26 mouse cellular contexts compared by ENCODE assay signal in the genomic region with DNA sequence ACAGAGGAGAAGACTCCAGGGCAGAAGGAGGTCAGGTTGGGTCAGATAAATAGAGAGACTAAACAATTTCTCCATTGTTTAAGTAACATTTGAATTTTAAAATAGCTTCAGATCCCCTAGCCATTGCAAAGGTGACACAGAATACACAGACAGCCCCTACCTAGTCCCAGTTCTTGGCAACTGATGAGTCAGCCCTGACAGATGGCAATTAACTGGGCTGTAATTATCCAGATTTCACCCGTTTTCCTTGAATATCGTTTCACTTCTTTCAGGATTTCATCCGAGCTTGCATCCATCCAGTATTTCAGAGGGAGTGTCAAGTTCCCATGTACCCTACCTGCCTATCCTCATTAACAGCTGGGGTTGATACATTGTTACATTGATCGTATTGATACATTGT. TPM values are rescaled to one million over a fixed set of nuclear protein-coding genes. Genes with fewer than 3 reads are reported as not detected.
DNase-seq lines count a peak whose midpoint lies in the region; ATAC-seq and TF ChIP-seq lines count a peak whose summit lies in the region.
"Had no signal": no experiment of that assay in that cellular context is flagged by ENCODE, and none has a peak within 500 bp of the region (broad histone marks: within the 10 kb centered on the region; RNA-seq: fewer than 3 reads in every experiment).

No protein-coding gene starts in this region.

- no peak overlapping the region for H3K4me2 ChIP-seq in forebrain, embryonic 14.5 days (ENCODE audit: low read length)
- no peak overlapping the region for H3K4me2 ChIP-seq in forebrain, embryonic 16.5 days (ENCODE audit: low read length)
- H3K4me2 ChIP-seq in hindbrain, postnatal 0 days (ENCODE audit: low read depth, low read length) = no peak overlapping the region
- H3K4me2 ChIP-seq: heart, embryonic 11.5 days; heart, embryonic 15.5 days; hindbrain, embryonic 14.5 days; kidney, embryonic 15.5 days had no signal

- H3K36me3 ChIP-seq in forebrain, embryonic 14.5 days (ENCODE audit: control insufficient read depth, insufficient read depth, low read length) = no peaks in the 10 kb centered on the region
- H3K36me3 ChIP-seq in forebrain, embryonic 16.5 days (ENCODE audit: control insufficient read depth, insufficient read depth) = no peaks in the 10 kb centered on the region
- no peaks in the 10 kb centered on the region for H3K36me3 ChIP-seq in hindbrain, postnatal 0 days (ENCODE audit: insufficient read depth, low read length)
- H3K36me3 ChIP-seq in hindbrain, embryonic 10.5 days = no peaks in the 10 kb centered on the region
- H3K36me3 ChIP-seq: heart, embryonic 15.5 days; kidney, embryonic 15.5 days had no signal

- 46% methylated on average over 4 of the region's 4 CpGs for WGBS in forebrain, embryonic 14.5 days
- WGBS in forebrain, embryonic 16.5 days = 44% methylated on average over 4 of the region's 4 CpGs
- WGBS in hindbrain, postnatal 0 days = 69% methylated on average over 4 of the region's 4 CpGs
- WGBS in hindbrain, embryonic 10.5 days = 79% methylated on average over 4 of the region's 4 CpGs

- no peaks in the 10 kb centered on the region for H3K27me3 ChIP-seq in forebrain, embryonic 14.5 days (replicated peaks; ENCODE audit: control insufficient read depth, insufficient read depth, low read length)
- H3K27me3 ChIP-seq in forebrain, embryonic 16.5 days (replicated peaks; ENCODE audit: control insufficient read depth, insufficient read depth, low read length) = no peaks in the 10 kb centered on the region
- H3K27me3 ChIP-seq in hindbrain, postnatal 0 days (ENCODE audit: insufficient read depth, low read length) = no peaks in the 10 kb centered on the region
- no peaks in the 10 kb centered on the region for H3K27me3 ChIP-seq in hindbrain, embryonic 10.5 days (ENCODE audit: insufficient read depth, poor library complexity, severe bottlenecking)
- H3K27me3 ChIP-seq: heart, embryonic 15.5 days; kidney, embryonic 15.5 days; Patski had no signal

- H3K4me1 ChIP-seq in forebrain, embryonic 14.5 days (ENCODE audit: control insufficient read depth, insufficient read depth, low read length) = no peaks in the 10 kb centered on the region
- H3K4me1 ChIP-seq in forebrain, embryonic 16.5 days (replicated peaks; ENCODE audit: control insufficient read depth, insufficient read depth, low read length) = no peaks in the 10 kb centered on the region; the same call in 1 of the 2 replicates
- 0 out of 2 replicates have a peak, but pooled peaks cover 5% of the 10 kb centered on the region for H3K4me1 ChIP-seq in hindbrain, postnatal 0 days (ENCODE audit: insufficient read depth, low read length)
- peaks cover 17% of the 10 kb centered on the region for H3K4me1 ChIP-seq in hindbrain, embryonic 10.5 days (replicated peaks)

- H3K27ac ChIP-seq in forebrain, embryonic 14.5 days (ENCODE audit: low read depth, low read length) = no peak overlapping the region
- H3K27ac ChIP-seq in forebrain, embryonic 16.5 days (ENCODE audit: low read length) = no peak overlapping the region
- H3K27ac ChIP-seq in hindbrain, postnatal 0 days = no peak overlapping the region
- no peak overlapping the region for H3K27ac ChIP-seq in hindbrain, embryonic 10.5 days
- H3K27ac ChIP-seq: heart, embryonic 15.5 days; hindbrain, embryonic 14.5 days; kidney, embryonic 15.5 days had no signal

- H3K9ac ChIP-seq in forebrain, embryonic 14.5 days (ENCODE audit: low read length) = no peak overlapping the region
- no peak overlapping the region for H3K9ac ChIP-seq in forebrain, embryonic 16.5 days (replicated peaks; ENCODE audit: low read depth, low read length)
- H3K9ac ChIP-seq in hindbrain, postnatal 0 days (replicated peaks; ENCODE audit: low read length) = no peak overlapping the region
- H3K9ac ChIP-seq: heart, embryonic 15.5 days; hindbrain, embryonic 14.5 days; kidney, embryonic 15.5 days had no signal

- TF ChIP-seq CTCF in hindbrain, postnatal 0 days (IDR thresholded peaks at IDR 0.05; ENCODE audit: low read depth) = no peak

- no peaks in the 10 kb centered on the region for H3K9me3 ChIP-seq in forebrain, embryonic 14.5 days (replicated peaks; ENCODE audit: control insufficient read depth, low read length)
- H3K9me3 ChIP-seq in forebrain, embryonic 16.5 days (ENCODE audit: control insufficient read depth, low read length) = no peaks in the 10 kb centered on the region
- H3K9me3 ChIP-seq in hindbrain, postnatal 0 days (ENCODE audit: low read length) = no peaks in the 10 kb centered on the region
- peaks cover 8% of the 10 kb centered on the region; the same call in 1 of the 2 replicates for H3K9me3 ChIP-seq in hindbrain, embryonic 10.5 days
- H3K9me3 ChIP-seq: heart, embryonic 15.5 days; kidney, embryonic 15.5 days had no signal

- DNase-seq in cerebellum, postnatal 10 days = peak; percentile 43 to 61
- DNase-seq in cerebellum, postnatal 4 days (ENCODE audit: low spot score in 2 of 2) = no peak
- DNase-seq in forebrain, embryonic 14.5 days (ENCODE audit: low spot score) = peak; percentile 64
- peak; percentile 26 for DNase-seq in hindbrain, postnatal 0 days (ENCODE audit: low spot score)
- DNase-seq in hindbrain, embryonic 10.5 days (ENCODE audit: low spot score) = no peak
- peak; percentile 52 for DNase-seq in brain, adult 2 months (ENCODE audit: low read depth, low spot score)
- no peak for DNase-seq in left cerebral cortex, adult 9 months (ENCODE audit: low spot score in 2 of 2)
- DNase-seq: adrenal gland, postnatal 25 days; cerebellum, adult 11-12 months; gastrocnemius, postnatal 10 days; heart, postnatal 14 days; kidney, adult 2 months had no signal

- no peak for ATAC-seq in forebrain, embryonic 14.5 days
- no peak for ATAC-seq in forebrain, embryonic 16.5 days
- ATAC-seq in hindbrain, postnatal 0 days = 0 out of 2 replicates have a peak, but pooled peaks have one; percentile 27
- ATAC-seq: activated CD4-positive, CD25-positive, alpha-beta regulatory T cell, adult 4 months; intestine, embryonic 16.5 days; Patski had no signal

- H3K4me3 ChIP-seq in forebrain, embryonic 14.5 days (ENCODE audit: low read depth, low read length) = no peak overlapping the region
- H3K4me3 ChIP-seq in forebrain, embryonic 16.5 days (replicated peaks; ENCODE audit: low read length) = no peak overlapping the region
- no peak overlapping the region for H3K4me3 ChIP-seq in hindbrain, postnatal 0 days (ENCODE audit: low read length)
- H3K4me3 ChIP-seq in hindbrain, embryonic 10.5 days = no peak overlapping the region
- H3K4me3 ChIP-seq: erythroblast, embryonic 14.5 days; heart, embryonic 15.5 days; kidney, embryonic 15.5 days had no signal

RNA-seq across cellular contexts. Expression of a gene that starts 34.9 kb away (rescaled TPM):
- polyA plus RNA-seq in forebrain, embryonic 14.5 days (2014; fragmentation: Nextera tagmentation; extraction: Ambion mirVana) = 5.4 and 5.9 TPM in 2 replicates
- 3.4 and 7.3 TPM in 2 replicates for polyA plus RNA-seq in forebrain, embryonic 16.5 days (2015; fragmentation: Nextera tagmentation; extraction: Ambion mirVana)
- 0.52 TPM in 1 of 2 replicates, not detected in the other for total RNA-seq in hindbrain, postnatal 0 days (2014; rRNA removed)
- polyA plus RNA-seq in hindbrain, postnatal 0 days (2015; fragmentation: Nextera tagmentation; extraction: Ambion mirVana) = 0.11 and 0.15 TPM in 2 replicates
- 0.27 and 0.41 TPM in 2 replicates for polyA plus RNA-seq in hindbrain, embryonic 10.5 days (2016; fragmentation: Nextera tagmentation; extraction: Ambion mirVana)
- total RNA-seq: adrenal gland, adult 18-20 months; adrenal gland, postnatal 25 days; hematopoietic stem cell, adult 5-6 weeks; MEL had no signal
- polyA plus RNA-seq: activated CD4-positive, CD25-positive, alpha-beta regulatory T cell, adult 4 months; C2C12; erythroblast, embryonic 14.5 days; gonadal fat pad, adult 2 months; heart, embryonic 11.5 days; heart, embryonic 15.5 days; hindbrain, embryonic 14.5 days; intestine, embryonic 16.5 days; kidney, adult 2 months; kidney, embryonic 15.5 days; Patski had no signal

Comparison
In these comparisons a context has a peak if more than half of its experiments do, and no peak if none do; other contexts are left out.
1. DNase-seq: peak in cerebellum, postnatal 10 days (2 of 2), forebrain, embryonic 14.5 days (single experiment), hindbrain, postnatal 0 days (single experiment) and brain, adult 2 months (single experiment); none in cerebellum, postnatal 4 days (0 of 2), hindbrain, embryonic 10.5 days (single experiment) and left cerebral cortex, adult 9 months (0 of 2).